Mouse (Mus musculus): ENCODE results near the gene Wdr76. TPM values are rescaled to one million over a fixed set of nuclear protein-coding genes. Genes with fewer than 3 reads are reported as not detected.
"Not testable (repeated sequence)": the region's sequence is repeated elsewhere in the genome, so short reads cannot be mapped to it uniquely, and the experiment has no call there.

The Wdr76 gene
- polyA plus RNA-seq, 1 experiment from 2014 or later = 10.5 TPM

- 61% methylated on average over 3 of the region's 3 CpGs for WGBS
Observed at GRCm38 (mm10) chr2:121480498-121480897, 26.0 kb upstream of the Wdr76 start.

GRCm38 (mm10) chr2:121480916-121481315 lies 25.6 kb upstream of the Wdr76 start:
- not testable (repeated sequence) for ATAC-seq (ENCODE audit: insufficient read depth, low FRiP score, low TSS enrichment); H3K4me1 ChIP-seq (ENCODE audit: control insufficient read depth, insufficient read depth, low read length); H3K27ac ChIP-seq (ENCODE audit: low read depth, low read length); H3K9ac ChIP-seq (ENCODE audit: low read length); H3K36me3 ChIP-seq (ENCODE audit: control insufficient read depth, insufficient read depth, low read length); H3K9me3 ChIP-seq (ENCODE audit: control insufficient read depth, low read length); H3K4me2 ChIP-seq (ENCODE audit: low read depth); DNase-seq (ENCODE audit: low spot score); H3K27me3 ChIP-seq (ENCODE audit: control insufficient read depth, insufficient read depth, low read length); H3K4me3 ChIP-seq (ENCODE audit: low read depth, low read length)
- 87% methylated on average over 13 of the region's 13 CpGs for WGBS

More at GRCm38 (mm10) chr2:121480498-121480897, 26.0 kb upstream of the Wdr76 start:
- Histone ChIP-seq H3K9me3 (ENCODE audit: control insufficient read depth, low read length) (no peaks in the 10 kb centered on the region), H3K4me1 (ENCODE audit: control insufficient read depth, insufficient read depth, low read length) (no peaks in the 10 kb centered on the region), H3K9ac (ENCODE audit: low read length) (no peak overlapping the region), H3K27me3 (ENCODE audit: control insufficient read depth, insufficient read depth, low read length) (no peaks in the 10 kb centered on the region), H3K4me2 (ENCODE audit: low read depth) (no peak overlapping the region), H3K36me3 (ENCODE audit: control insufficient read depth, insufficient read depth, low read length) (no peaks in the 10 kb centered on the region), H3K4me3 (ENCODE audit: low read depth, low read length) (no peak overlapping the region), H3K27ac (ENCODE audit: low read depth, low read length) (no peak overlapping the region)
- no peak for DNase-seq (ENCODE audit: low spot score)
- ATAC-seq (ENCODE audit: insufficient read depth, low FRiP score, low TSS enrichment) = no peak

- H3K4me2 ChIP-seq (ENCODE audit: low read depth) = no peak overlapping the region
- H3K27me3 ChIP-seq (ENCODE audit: control insufficient read depth, insufficient read depth, low read length) = no peaks in the 10 kb centered on the region
- H3K4me3 ChIP-seq (ENCODE audit: low read depth, low read length) = no peak overlapping the region
- H3K27ac ChIP-seq (ENCODE audit: low read depth, low read length) = no peak overlapping the region
- no peak for ATAC-seq (ENCODE audit: insufficient read depth, low FRiP score, low TSS enrichment)
- H3K9ac ChIP-seq (ENCODE audit: low read length) = no peak overlapping the region
- 20% methylated on average over 8 of the region's 8 CpGs for WGBS
- H3K4me1 ChIP-seq (ENCODE audit: control insufficient read depth, insufficient read depth, low read length) = no peaks in the 10 kb centered on the region
- H3K36me3 ChIP-seq (ENCODE audit: control insufficient read depth, insufficient read depth, low read length) = no peaks in the 10 kb centered on the region
- H3K9me3 ChIP-seq (ENCODE audit: control insufficient read depth, low read length) = no peaks in the 10 kb centered on the region
- DNase-seq (ENCODE audit: low spot score) = no peak
Observed at GRCm38 (mm10) chr2:121483576-121483975, 22.9 kb upstream of the Wdr76 start.

- DNase-seq (ENCODE audit: low spot score); H3K27me3 ChIP-seq (ENCODE audit: control insufficient read depth, insufficient read depth, low read length); H3K27ac ChIP-seq (ENCODE audit: low read depth, low read length); ATAC-seq (ENCODE audit: insufficient read depth, low FRiP score, low TSS enrichment); H3K36me3 ChIP-seq (ENCODE audit: control insufficient read depth, insufficient read depth, low read length); H3K4me3 ChIP-seq (ENCODE audit: low read depth, low read length); H3K9me3 ChIP-seq (ENCODE audit: control insufficient read depth, low read length); H3K4me2 ChIP-seq (ENCODE audit: low read depth); H3K9ac ChIP-seq (ENCODE audit: low read length); H3K4me1 ChIP-seq (ENCODE audit: control insufficient read depth, insufficient read depth, low read length): not testable (repeated sequence)
- 58% methylated on average over 1 of the region's 2 CpGs for WGBS
Observed at GRCm38 (mm10) chr2:121484403-121484802, 22.1 kb upstream of the Wdr76 start.

DNA sequence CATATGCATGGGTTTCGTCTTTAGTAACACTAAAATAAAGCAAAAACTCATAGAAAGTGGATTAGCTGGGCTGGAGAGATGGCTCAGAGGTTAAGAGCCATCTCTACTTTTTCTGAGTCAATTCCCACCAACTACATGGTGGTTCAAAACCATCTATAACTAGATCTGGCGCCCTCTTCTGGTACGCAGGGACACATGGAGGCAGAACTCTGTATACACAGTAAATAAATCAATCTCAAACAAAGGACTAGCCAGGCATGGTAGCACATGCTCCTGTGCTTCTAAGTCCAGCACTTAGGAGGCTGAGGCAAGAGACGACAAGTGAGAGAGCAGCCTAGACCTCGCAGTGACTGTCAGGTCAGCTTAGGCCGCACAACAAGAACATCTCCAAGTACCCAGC lies 5.0 kb upstream of the Wdr76 start:
- not testable (repeated sequence) for H3K9me3 ChIP-seq (ENCODE audit: control insufficient read depth, low read length); H3K4me3 ChIP-seq (ENCODE audit: low read depth, low read length); H3K4me1 ChIP-seq (ENCODE audit: control insufficient read depth, insufficient read depth, low read length); ATAC-seq (ENCODE audit: insufficient read depth, low FRiP score, low TSS enrichment); H3K4me2 ChIP-seq (ENCODE audit: low read depth); H3K27me3 ChIP-seq (ENCODE audit: control insufficient read depth, insufficient read depth, low read length); H3K27ac ChIP-seq (ENCODE audit: low read depth, low read length); H3K9ac ChIP-seq (ENCODE audit: low read length); DNase-seq (ENCODE audit: low spot score); H3K36me3 ChIP-seq (ENCODE audit: control insufficient read depth, insufficient read depth, low read length)
- no CpG with 5 or more reads among the region's 6 CpGs for WGBS

DNA sequence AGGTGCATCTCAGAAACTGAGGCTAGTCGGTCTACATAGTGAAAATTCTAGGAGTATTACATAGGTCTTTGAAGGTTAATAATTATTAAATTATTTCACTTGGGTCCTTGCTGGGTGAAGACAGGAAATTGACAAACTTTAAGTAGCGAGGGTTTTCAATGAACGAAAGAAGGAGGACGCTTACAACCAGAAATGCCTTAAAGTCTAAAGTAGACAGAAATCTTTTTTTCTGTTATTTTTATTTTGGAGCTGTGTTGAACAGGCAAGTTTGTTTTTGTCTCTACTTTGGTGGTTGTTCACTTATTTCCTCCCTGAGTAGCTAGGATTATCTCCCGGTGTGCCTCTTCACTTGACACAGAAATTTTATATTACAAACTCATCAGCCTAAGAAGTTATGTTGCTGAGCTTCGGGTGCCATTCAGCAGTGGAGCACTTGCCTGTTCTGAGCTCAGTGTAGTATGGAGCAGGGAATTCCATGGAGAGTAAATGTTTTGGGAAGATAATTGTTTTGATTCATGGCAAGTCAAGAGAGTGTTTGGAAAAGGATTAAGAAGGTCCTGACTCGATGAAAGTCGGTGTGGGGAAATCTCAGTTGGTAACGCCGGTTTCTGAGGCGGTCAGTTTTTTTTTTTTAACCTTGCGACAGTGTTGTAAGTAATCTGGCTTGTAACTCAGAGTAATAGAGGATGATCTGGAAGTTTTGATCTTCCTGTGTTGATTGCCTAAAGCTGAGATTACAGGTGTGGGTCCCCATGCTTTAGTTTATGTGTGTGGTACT lies 839 bp downstream of the Wdr76 start:
- H3K27me3 ChIP-seq (ENCODE audit: control insufficient read depth, insufficient read depth, low read length) = no peaks in the 10 kb centered on the region
- H3K4me2 ChIP-seq (ENCODE audit: low read depth) = peak overlapping the region; percentile 54
- WGBS = 38% methylated on average over 12 of the region's 12 CpGs
- no peak for ATAC-seq (ENCODE audit: insufficient read depth, low FRiP score, low TSS enrichment)
- H3K4me3 ChIP-seq (ENCODE audit: low read depth, low read length) = peak overlapping the region; percentile 57
- H3K9me3 ChIP-seq (ENCODE audit: control insufficient read depth, low read length) = no peaks in the 10 kb centered on the region
- H3K36me3 ChIP-seq (ENCODE audit: control insufficient read depth, insufficient read depth, low read length) = peaks cover 4% of the 10 kb centered on the region; the same call in 1 of the 2 replicates
- no peak for DNase-seq (ENCODE audit: low spot score)
- no peaks in the 10 kb centered on the region for H3K4me1 ChIP-seq (ENCODE audit: control insufficient read depth, insufficient read depth, low read length)
- H3K9ac ChIP-seq (ENCODE audit: low read length) = peak overlapping the region; percentile 35
- H3K27ac ChIP-seq (ENCODE audit: low read depth, low read length) = no peak overlapping the region

DNA sequence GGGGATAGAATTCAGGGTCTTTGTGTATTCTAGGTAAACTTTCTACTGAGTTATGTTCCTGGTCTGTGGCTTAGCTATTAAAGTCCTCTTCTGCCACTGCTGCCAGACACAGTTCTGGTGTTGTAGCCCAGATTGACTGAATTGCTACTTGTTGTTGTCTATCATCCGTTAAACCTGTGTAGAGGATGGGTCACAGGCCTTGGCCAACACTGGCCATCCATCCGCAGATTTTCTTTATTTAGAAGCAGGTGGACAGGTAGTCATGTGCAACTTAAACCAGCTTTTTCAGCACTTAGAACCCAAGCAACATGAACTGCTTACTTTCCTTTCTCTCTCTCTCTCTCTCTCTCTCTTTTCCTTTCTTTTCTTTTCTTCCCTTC lies 1.4 kb downstream of the Wdr76 start:
- no peak for ATAC-seq (ENCODE audit: insufficient read depth, low FRiP score, low TSS enrichment)
- Histone ChIP-seq H3K4me3 (ENCODE audit: low read depth, low read length) (peak overlapping the region; percentile 57), H3K9me3 (ENCODE audit: control insufficient read depth, low read length) (no peaks in the 10 kb centered on the region), H3K36me3 (ENCODE audit: control insufficient read depth, insufficient read depth, low read length) (peaks cover 4% of the 10 kb centered on the region; the same call in 1 of the 2 replicates), H3K4me2 (ENCODE audit: low read depth) (peak overlapping the region; percentile 54), H3K4me1 (ENCODE audit: control insufficient read depth, insufficient read depth, low read length) (no peaks in the 10 kb centered on the region), H3K27ac (ENCODE audit: low read depth, low read length) (no peak overlapping the region), H3K27me3 (ENCODE audit: control insufficient read depth, insufficient read depth, low read length) (no peaks in the 10 kb centered on the region), H3K9ac (ENCODE audit: low read length) (no peak overlapping the region)
- WGBS = 96% methylated on average over 2 of the region's 2 CpGs
- no peak for DNase-seq (ENCODE audit: low spot score)

- DNase-seq (ENCODE audit: low spot score) (peak; percentile 70), ATAC-seq (ENCODE audit: insufficient read depth, low FRiP score, low TSS enrichment) (peak; percentile 57; the same call in 1 of the 2 replicates)
- Histone ChIP-seq H3K27me3 (ENCODE audit: control insufficient read depth, insufficient read depth, low read length) (no peaks in the 10 kb centered on the region), H3K9me3 (ENCODE audit: control insufficient read depth, low read length) (no peaks in the 10 kb centered on the region), H3K4me1 (ENCODE audit: control insufficient read depth, insufficient read depth, low read length) (no peaks in the 10 kb centered on the region), H3K4me3 (ENCODE audit: low read depth, low read length) (peak overlapping the region; percentile 17), H3K9ac (ENCODE audit: low read length) (no peak overlapping the region), H3K27ac (ENCODE audit: low read depth, low read length) (no peak overlapping the region), H3K36me3 (ENCODE audit: control insufficient read depth, insufficient read depth, low read length) (peaks cover 4% of the 10 kb centered on the region; the same call in 1 of the 2 replicates), H3K4me2 (ENCODE audit: low read depth) (peak overlapping the region; percentile 41)
- 17% methylated on average over 16 of the region's 16 CpGs for WGBS
Observed at GRCm38 (mm10) chr2:121509584-121509983, 3.1 kb downstream of the Wdr76 start.

DNA sequence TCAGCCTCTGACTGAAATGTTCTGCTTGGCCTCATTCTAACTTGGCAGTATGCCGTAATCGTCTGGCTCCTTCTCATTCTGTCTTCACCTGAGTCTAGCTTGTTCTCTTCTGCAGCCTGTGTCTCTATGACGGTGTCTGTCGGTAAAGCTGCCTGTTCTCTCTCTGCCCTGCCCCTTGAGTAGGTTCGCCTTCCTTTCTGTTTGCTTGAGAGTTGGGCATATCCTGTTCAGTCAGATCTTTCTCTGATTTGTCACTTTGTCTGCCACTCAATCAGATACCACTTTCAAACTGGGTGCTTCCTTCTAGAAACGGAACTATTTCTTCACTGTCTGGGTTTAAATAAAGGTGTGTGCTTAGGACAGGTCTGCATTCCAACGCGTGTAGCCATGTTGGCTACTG lies 4.9 kb downstream of the Wdr76 start:
- H3K9ac ChIP-seq (ENCODE audit: low read length) = no peak overlapping the region
- no peaks in the 10 kb centered on the region for H3K27me3 ChIP-seq (ENCODE audit: control insufficient read depth, insufficient read depth, low read length)
- DNase-seq (ENCODE audit: low spot score) (no peak), ATAC-seq (ENCODE audit: insufficient read depth, low FRiP score, low TSS enrichment) (no peak)
- H3K9me3 ChIP-seq (ENCODE audit: control insufficient read depth, low read length) = no peaks in the 10 kb centered on the region
- H3K4me2 ChIP-seq (ENCODE audit: low read depth) = no peak overlapping the region
- WGBS = 94% methylated on average over 8 of the region's 8 CpGs
- H3K27ac ChIP-seq (ENCODE audit: low read depth, low read length) = no peak overlapping the region
- no peaks in the 10 kb centered on the region for H3K4me1 ChIP-seq (ENCODE audit: control insufficient read depth, insufficient read depth, low read length)
- H3K4me3 ChIP-seq (ENCODE audit: low read depth, low read length) = no peak overlapping the region
- peaks cover 6% of the 10 kb centered on the region for H3K36me3 ChIP-seq (ENCODE audit: control insufficient read depth, insufficient read depth, low read length)
